Mouse (Mus musculus): ENCODE measurements around the gene Ang. TPM values are rescaled to one million over a fixed set of nuclear protein-coding genes. Genes with fewer than 3 reads are reported as not detected.

The Ang gene
- polyA plus RNA-seq (2016; fragmentation: Nextera tagmentation; extraction: Ambion mirVana) = 3.1 and 4.2 TPM in 2 replicates

- Histone ChIP-seq H3K27me3 (replicated peaks) (no peaks in the 10 kb centered on the region), H3K4me1 (no peaks in the 10 kb centered on the region), H3K36me3 (no peaks in the 10 kb centered on the region), H3K9ac (peak within 1 kb of the TSS; percentile 62), H3K27ac (peak within 1 kb of the TSS; percentile 54; the same call in 1 of the 2 replicates), H3K4me2 (replicated peaks) (peak within 1 kb of the TSS; percentile 72), H3K4me3 (peak within 1 kb of the TSS; percentile 60), H3K9me3 (no peaks in the 10 kb centered on the region)
- 10% methylated on average over 33 of the region's 33 CpGs for WGBS
- peak; percentile 15 for ATAC-seq (ENCODE audit: low FRiP score, low read depth)
Measured at GRCm38 (mm10) chr14:51090921-51091900, at the start of gene Ang, which contains the start of gene Rnase4. TSS of gene Ang (plus strand) at chr14:51091150. TSS of gene Rnase4 (plus strand) at chr14:51091077.

GRCm38 (mm10) chr14:51041769-51042168 is 49.2 kb upstream of the Ang start, which contains the start of gene Rnase9:
TSS of gene Rnase9 (minus strand) at chr14:51041869.
- Histone ChIP-seq H3K9me3 (no peaks in the 10 kb centered on the region), H3K4me1 (no peaks in the 10 kb centered on the region), H3K36me3 (no peaks in the 10 kb centered on the region), H3K9ac (no peak within 1 kb of the TSS), H3K4me3 (no peak within 1 kb of the TSS), H3K27me3 (replicated peaks) (no peaks in the 10 kb centered on the region), H3K27ac (no peak within 1 kb of the TSS), H3K4me2 (replicated peaks) (no peak within 1 kb of the TSS)
- WGBS = 76% methylated on average over 6 of the region's 6 CpGs
- ATAC-seq (ENCODE audit: low FRiP score, low read depth) = no peak

DNA sequence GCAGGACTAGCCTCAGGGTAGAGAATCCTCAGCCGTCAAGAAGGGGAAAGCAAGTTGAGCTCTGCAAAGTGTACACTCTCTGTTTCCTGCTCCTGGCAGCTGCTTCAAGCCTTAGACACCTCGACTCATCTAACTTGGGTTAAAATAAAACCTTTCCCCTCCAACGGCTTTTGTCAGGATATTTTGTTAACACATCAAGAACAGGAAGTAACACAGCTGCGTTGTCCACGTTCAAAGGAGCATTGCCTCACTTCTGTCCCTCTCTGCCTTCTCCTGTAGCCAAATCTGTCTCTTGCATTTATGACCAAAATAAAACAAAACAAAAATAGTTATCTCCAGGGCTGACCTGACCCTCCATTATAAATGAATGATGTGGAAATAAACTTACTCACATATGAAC is 43.1 kb upstream of the Ang start:
- Histone ChIP-seq H3K9ac (no peak overlapping the region), H3K27ac (no peak overlapping the region), H3K27me3 (replicated peaks) (no peaks in the 10 kb centered on the region), H3K4me1 (no peaks in the 10 kb centered on the region), H3K36me3 (no peaks in the 10 kb centered on the region), H3K4me2 (replicated peaks) (no peak overlapping the region), H3K9me3 (no peaks in the 10 kb centered on the region), H3K4me3 (no peak overlapping the region)
- ATAC-seq (ENCODE audit: low FRiP score, low read depth) = no peak
- 69% methylated on average over 5 of the region's 5 CpGs for WGBS

DNA sequence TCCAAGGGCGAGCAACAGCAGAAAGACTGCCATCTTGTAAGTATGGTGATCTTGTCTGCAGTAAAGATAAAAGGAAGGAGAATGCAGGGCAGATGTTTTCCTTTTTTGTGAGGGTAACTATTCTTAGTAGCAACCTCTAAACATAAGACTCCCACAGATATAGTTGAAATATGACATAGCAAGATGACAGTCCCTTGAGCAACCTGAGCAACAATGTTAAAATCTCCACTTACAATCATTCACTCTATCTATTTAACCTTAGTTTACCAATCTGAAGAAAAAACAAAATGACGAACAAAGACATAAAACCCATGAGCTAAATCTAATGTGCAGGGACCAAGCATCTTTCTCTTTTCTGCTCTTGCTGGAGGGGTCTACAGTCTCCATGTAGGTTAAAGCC is 40.9 kb upstream of the Ang start, which contains the start of gene Rnase11:
Rnase11 (minus strand) TSS at position 101 of the 400 bp plus-strand sequence.
- Histone ChIP-seq H3K4me2 (replicated peaks) (no peak within 1 kb of the TSS), H3K9ac (no peak within 1 kb of the TSS), H3K27me3 (replicated peaks) (no peaks in the 10 kb centered on the region), H3K4me1 (no peaks in the 10 kb centered on the region), H3K36me3 (no peaks in the 10 kb centered on the region), H3K27ac (no peak within 1 kb of the TSS), H3K9me3 (no peaks in the 10 kb centered on the region), H3K4me3 (no peak within 1 kb of the TSS)
- 91% methylated on average over 2 of the region's 2 CpGs for WGBS
- no peak for ATAC-seq (ENCODE audit: low FRiP score, low read depth)

GRCm38 (mm10) chr14:51051941-51052340 is 39.0 kb upstream of the Ang start:
- no peak for ATAC-seq (ENCODE audit: low FRiP score, low read depth)
- Histone ChIP-seq H3K27me3 (replicated peaks) (no peaks in the 10 kb centered on the region), H3K4me2 (replicated peaks) (no peak overlapping the region), H3K9ac (no peak overlapping the region), H3K27ac (no peak overlapping the region), H3K36me3 (no peaks in the 10 kb centered on the region), H3K4me3 (no peak overlapping the region), H3K4me1 (no peaks in the 10 kb centered on the region), H3K9me3 (no peaks in the 10 kb centered on the region)
- WGBS = 68% methylated on average over 5 of the region's 5 CpGs

DNA sequence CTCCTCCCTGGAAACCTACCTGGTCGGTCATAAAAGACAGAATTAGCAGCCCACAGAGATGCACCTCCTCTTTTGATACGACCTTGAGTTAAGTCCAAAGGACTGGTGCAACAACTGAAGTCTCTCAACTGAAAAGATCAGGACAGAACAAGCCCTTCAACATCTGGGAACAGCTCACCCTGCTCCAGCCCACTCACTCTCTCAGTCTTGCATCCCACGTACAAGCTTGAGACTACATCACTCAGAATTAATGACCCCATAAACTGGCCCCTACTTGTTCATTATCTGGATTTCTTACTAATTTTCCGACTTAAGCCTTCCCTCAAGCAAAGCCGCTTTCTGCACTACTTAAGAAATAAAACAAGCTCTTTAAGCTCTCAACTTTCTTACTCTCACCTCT is 37.8 kb upstream of the Ang start:
- H3K4me1 ChIP-seq = no peaks in the 10 kb centered on the region
- WGBS = 60% methylated on average over 5 of the region's 5 CpGs

DNA sequence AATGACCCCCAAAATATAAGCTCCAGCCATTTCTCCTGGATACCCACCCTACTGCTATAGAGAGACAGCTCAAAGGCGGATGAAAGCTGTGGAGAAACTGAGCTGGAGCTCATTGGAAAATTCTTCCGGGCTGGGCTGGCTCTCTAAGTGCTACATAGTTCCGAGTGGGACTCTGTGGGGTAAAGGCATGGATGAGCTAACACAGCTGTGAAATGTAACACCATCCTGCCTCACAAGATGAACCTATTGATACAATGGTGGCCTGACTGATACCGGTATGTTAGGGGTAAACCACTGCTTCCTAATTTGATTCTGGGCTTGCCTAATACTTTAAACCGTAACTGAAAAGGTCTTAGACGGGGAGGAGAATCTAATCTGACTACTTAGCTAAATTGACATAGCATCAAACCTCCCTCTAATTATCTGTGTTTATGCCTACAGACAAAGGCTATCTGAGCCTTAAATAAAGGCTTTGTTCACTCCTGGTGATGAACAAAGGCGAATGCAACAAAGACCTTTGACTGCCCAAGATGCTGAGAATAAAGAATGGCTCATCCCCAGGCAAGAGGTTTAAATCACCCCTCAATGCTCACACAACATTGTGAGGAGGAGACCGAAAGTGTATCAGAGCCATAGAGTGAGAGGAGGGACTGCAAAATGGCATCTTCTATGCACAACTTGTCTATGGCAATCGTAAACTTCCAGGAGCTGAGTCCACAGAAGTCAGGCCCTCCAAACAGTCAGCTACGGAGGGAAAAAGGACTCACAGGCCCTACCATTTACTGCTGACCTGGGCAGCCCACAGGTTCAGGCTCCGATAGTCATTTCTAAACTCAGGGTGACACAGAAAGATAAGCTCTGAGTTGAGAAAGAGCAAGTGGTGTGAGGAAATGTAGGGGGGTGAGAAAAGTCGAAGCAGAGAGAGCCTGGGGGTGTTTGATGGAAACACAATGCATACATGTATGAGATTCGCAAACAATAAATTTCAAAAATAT is 36.4 kb upstream of the Ang start:
- H3K9ac ChIP-seq = no peak overlapping the region
- WGBS = 27% methylated on average over 13 of the region's 13 CpGs
- 0 out of 2 replicates have a peak, but pooled peaks have one; percentile 43 for ATAC-seq (ENCODE audit: low FRiP score, low read depth)
- 0 out of 2 replicates have a peak overlapping the region, but pooled peaks have one; percentile 7 for H3K4me2 ChIP-seq (replicated peaks)
- H3K4me3 ChIP-seq = no peak overlapping the region
- no peaks in the 10 kb centered on the region for H3K27me3 ChIP-seq (replicated peaks)
- H3K9me3 ChIP-seq = no peaks in the 10 kb centered on the region
- H3K36me3 ChIP-seq = no peaks in the 10 kb centered on the region
- no peak overlapping the region for H3K27ac ChIP-seq
- H3K4me1 ChIP-seq = no peaks in the 10 kb centered on the region

More for the DNA sequence above, 37.8 kb upstream of the Ang start:
- no peak overlapping the region for H3K27ac ChIP-seq
- H3K36me3 ChIP-seq = no peaks in the 10 kb centered on the region
- no peak overlapping the region for H3K4me2 ChIP-seq (replicated peaks)
- no peaks in the 10 kb centered on the region for H3K9me3 ChIP-seq
- ATAC-seq (ENCODE audit: low FRiP score, low read depth) = no peak
- H3K27me3 ChIP-seq (replicated peaks) = no peaks in the 10 kb centered on the region
- no peak overlapping the region for H3K9ac ChIP-seq
- H3K4me3 ChIP-seq = no peak overlapping the region

DNA sequence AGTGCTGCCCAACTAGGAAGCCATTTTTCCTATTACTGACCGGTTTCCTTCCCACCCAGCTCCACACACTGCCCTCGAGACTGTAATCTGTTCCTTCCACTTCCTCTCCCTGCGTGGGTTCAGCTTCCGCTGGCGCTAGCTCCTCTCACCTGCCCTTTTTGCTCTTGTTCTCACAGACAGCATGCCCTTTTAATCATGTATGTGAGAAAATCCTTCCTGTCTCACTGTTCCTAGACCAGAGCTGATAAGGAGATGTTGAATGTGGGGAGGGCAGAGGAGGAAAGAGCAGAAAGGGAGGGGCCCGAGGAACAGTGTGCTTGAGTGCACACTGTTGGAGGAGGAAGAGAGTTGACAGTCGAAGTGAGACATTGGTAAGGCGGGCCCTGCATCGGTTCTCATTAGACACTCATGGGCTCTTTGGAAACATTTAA is 33.5 kb upstream of the Ang start, which contains the start of gene Rnase12:
Rnase12 (minus strand) TSS at position 261 of the 431 bp plus-strand sequence.
- Histone ChIP-seq H3K27me3 (replicated peaks) (no peaks in the 10 kb centered on the region), H3K9ac (no peak within 1 kb of the TSS), H3K9me3 (no peaks in the 10 kb centered on the region), H3K4me1 (no peaks in the 10 kb centered on the region), H3K4me2 (replicated peaks) (no peak within 1 kb of the TSS), H3K4me3 (no peak within 1 kb of the TSS), H3K36me3 (no peaks in the 10 kb centered on the region), H3K27ac (no peak within 1 kb of the TSS)
- ATAC-seq (ENCODE audit: low FRiP score, low read depth) = no peak
- WGBS = 77% methylated on average over 9 of the region's 9 CpGs

DNA sequence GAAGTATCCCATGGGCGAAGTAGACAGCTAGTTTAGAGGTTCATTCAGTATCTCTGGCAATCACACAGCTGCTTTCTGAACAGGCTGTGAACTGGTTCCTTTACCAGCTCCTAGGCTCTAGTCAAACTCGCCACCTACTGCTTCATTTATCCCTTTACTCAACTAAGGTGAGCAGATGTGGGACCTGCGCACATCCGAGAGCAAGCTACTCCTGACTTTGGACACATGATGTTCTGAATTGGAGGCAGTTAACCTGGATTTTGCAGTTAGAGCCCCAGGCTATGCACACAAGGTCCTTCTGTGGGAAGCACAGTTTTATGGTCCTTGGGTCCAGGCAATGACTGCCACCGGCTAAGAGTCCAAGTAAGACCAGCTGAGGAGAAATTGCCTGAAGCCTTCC is 30.2 kb upstream of the Ang start:
- Histone ChIP-seq H3K4me2 (replicated peaks) (no peak overlapping the region), H3K9me3 (no peaks in the 10 kb centered on the region), H3K4me1 (no peaks in the 10 kb centered on the region), H3K27ac (no peak overlapping the region), H3K36me3 (no peaks in the 10 kb centered on the region), H3K27me3 (replicated peaks) (no peaks in the 10 kb centered on the region), H3K9ac (no peak overlapping the region), H3K4me3 (no peak overlapping the region)
- no peak for ATAC-seq (ENCODE audit: low FRiP score, low read depth)
- 86% methylated on average over 5 of the region's 5 CpGs for WGBS

DNA sequence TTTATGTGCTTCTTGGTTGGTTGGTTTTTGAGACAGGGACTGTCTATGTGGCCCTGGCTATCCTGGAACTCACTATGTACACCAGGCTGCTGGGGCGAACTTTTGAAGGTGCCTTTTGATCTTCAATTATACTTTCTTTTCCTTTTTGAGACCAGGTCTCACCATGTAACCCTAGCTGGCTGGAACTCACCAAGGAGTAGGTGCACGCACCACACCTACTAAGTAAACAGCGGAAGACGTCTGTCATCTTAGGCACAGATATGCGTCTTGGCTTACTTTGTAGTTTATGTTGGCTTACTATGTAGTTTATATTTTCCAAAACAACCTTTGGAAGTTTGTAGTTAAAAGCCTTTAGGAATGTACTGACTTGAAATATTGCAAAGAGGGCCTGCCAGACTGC is 22.0 kb upstream of the Ang start:
- WGBS = 94% methylated on average over 5 of the region's 5 CpGs

DNA sequence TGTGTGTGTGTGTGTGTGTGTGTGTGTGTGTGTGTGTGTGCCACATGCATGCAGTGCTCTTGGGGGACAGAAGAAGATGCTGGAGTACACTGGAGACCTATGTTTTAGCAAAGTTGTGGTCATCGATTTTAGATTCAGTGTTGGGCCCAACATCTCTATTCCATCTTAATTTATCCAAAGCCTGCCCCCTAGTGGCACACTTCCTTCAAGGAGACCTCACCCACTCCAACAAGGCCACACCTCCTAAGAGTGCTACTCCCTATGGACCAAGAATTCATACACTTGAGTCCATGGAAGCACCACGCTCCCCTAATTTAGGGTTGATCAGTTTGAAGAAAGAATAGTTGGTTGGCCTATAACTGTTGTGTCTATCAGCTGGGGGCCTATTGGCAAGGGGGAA is 21.3 kb upstream of the Ang start:
- WGBS = 85% methylated on average over 2 of the region's 2 CpGs
- Histone ChIP-seq H3K27ac (no peak overlapping the region), H3K4me3 (no peak overlapping the region), H3K4me1 (peaks cover 7% of the 10 kb centered on the region; the same call in 1 of the 2 replicates), H3K9ac (no peak overlapping the region), H3K9me3 (no peaks in the 10 kb centered on the region), H3K36me3 (no peaks in the 10 kb centered on the region), H3K27me3 (replicated peaks) (no peaks in the 10 kb centered on the region), H3K4me2 (replicated peaks) (no peak overlapping the region)
- no peak for ATAC-seq (ENCODE audit: low FRiP score, low read depth)

More for the DNA sequence above, 22.0 kb upstream of the Ang start:
- no peak overlapping the region for H3K4me2 ChIP-seq (replicated peaks)
- no peaks in the 10 kb centered on the region for H3K9me3 ChIP-seq
- no peaks in the 10 kb centered on the region for H3K27me3 ChIP-seq (replicated peaks)
- H3K9ac ChIP-seq = no peak overlapping the region
- no peak overlapping the region for H3K4me3 ChIP-seq
- no peak for ATAC-seq (ENCODE audit: low FRiP score, low read depth)
- H3K36me3 ChIP-seq = no peaks in the 10 kb centered on the region
- peaks cover 7% of the 10 kb centered on the region; the same call in 1 of the 2 replicates for H3K4me1 ChIP-seq
- no peak overlapping the region for H3K27ac ChIP-seq

All from neural tube, embryonic 12.5 days (tissue).